Mouse (Mus musculus) CH12.LX (cell line): Measurements from ENCODE around the gene Otop3.

Source experiments
- CTCF ChIP-seq, 2 experiments: IDR thresholded peaks in 1 of 2; conservative IDR thresholded peaks in 1 of 2; 2 replicates each; pipeline ENCODE4 v1.5.1; 2011 to 2012; ENCODE audit warnings: low read depth in 2 of 2, low read length in 2 of 2, improper control_type of control experiment in 1 of 2, inconsistent platforms in 1 of 2, mild to moderate bottlenecking in 1 of 2, moderate library complexity in 1 of 2
- E2F4 ChIP-seq: IDR thresholded peaks from 2 replicates; pipeline ENCODE4 v1.6.1; 2011; ENCODE audit warnings: low read depth, low read length, improper control_type of control experiment; ENCODE audit not compliant: insufficient replicate concordance
- EP300 ChIP-seq: IDR thresholded peaks from 2 replicates; pipeline ENCODE4 v1.6.1; 2011; ENCODE audit warnings: low read length, improper control_type of control experiment
- JUND ChIP-seq: conservative IDR thresholded peaks from 2 replicates; pipeline ENCODE4 v1.6.1; 2011; ENCODE audit warnings: low read depth, low read length, improper control_type of control experiment
- POLR2A ChIP-seq: IDR thresholded peaks from 2 replicates; pipeline ENCODE4 v1.6.1; 2011; ENCODE audit warnings: low read depth, mild to moderate bottlenecking, improper control_type of control experiment, low read length
- POLR2AphosphoS2 ChIP-seq: IDR thresholded peaks from 2 replicates; pipeline ENCODE4 v1.6.1; 2011; ENCODE audit warnings: low read depth, low read length, improper control_type of control experiment
- TBP ChIP-seq: conservative IDR thresholded peaks from 2 replicates; pipeline ENCODE4 v1.6.1; 2011; ENCODE audit warnings: low read depth, low read length, improper control_type of control experiment

- TF ChIP-seq EP300 (no peak), POLR2A (no peak), CTCF (conservative IDR thresholded peaks at IDR 0.05 in 1 of 2, IDR thresholded peaks at IDR 0.05 in 1 of 2; ENCODE audit: low read depth in 2 of 2, low read length in 2 of 2) (no peak), POLR2AphosphoS2 (no peak), JUND (no peak), TBP (no peak), E2F4 (no peak)
These were observed 49.2 kb upstream of the Otop3 start for GRCm38 (mm10) chr11:115285282-115285681.
